Mouse (Mus musculus) midbrain, embryonic 11.5 days (tissue): Measurements from ENCODE around the gene Ebpl. TPM values are rescaled to one million over a fixed set of nuclear protein-coding genes. Genes with fewer than 3 reads are reported as not detected.

Experiments used
- ATAC-seq: fragments of 200-750 bp; cut with Nextera tagmentation; 2 replicates; pipeline ENCODE4 v1.8.0; 2017; ENCODE audit warnings: moderate TSS enrichment, moderate library complexity; ENCODE audit not compliant: low FRiP score
- DNase-seq: peaks from one replicate; pipeline ENCODE4 v3.0.0; 2015; ENCODE audit warnings: low spot score; ENCODE audit errors: missing footprints
- H3K27ac ChIP-seq: fragments of 300-500 bp; sonication (generic); 2 replicates; pipeline ENCODE4 v1.5.1; 2014; ENCODE audit warnings: low read depth, low read length
- H3K27me3 ChIP-seq: fragments of 300-500 bp; sonication (generic); 2 replicates; pipeline ENCODE4 v1.6.1; 2014; ENCODE audit warnings: mild to moderate bottlenecking, low read length, moderate library complexity, mixed read lengths; ENCODE audit not compliant: control insufficient read depth, insufficient read depth
- H3K36me3 ChIP-seq: fragments of 300-500 bp; sonication (generic); 2 replicates; pipeline ENCODE4 v1.6.1; 2014; ENCODE audit warnings: mild to moderate bottlenecking, low read length, moderate library complexity, mixed read lengths; ENCODE audit not compliant: control insufficient read depth, insufficient read depth
- H3K4me1 ChIP-seq: fragments of 300-500 bp; sonication (generic); 2 replicates; pipeline ENCODE4 v1.6.1; 2014; ENCODE audit warnings: low read length; ENCODE audit not compliant: control insufficient read depth, insufficient read depth
- H3K4me2 ChIP-seq: fragments of 300-500 bp; sonication (generic); 2 replicates; pipeline ENCODE4 v1.6.1; 2014; ENCODE audit warnings: mild to moderate bottlenecking, moderate library complexity
- H3K4me3 ChIP-seq: fragments of 300-500 bp; sonication (generic); 2 replicates; pipeline ENCODE4 v1.5.1; 2014; ENCODE audit warnings: low read depth, low read length
- H3K9ac ChIP-seq: fragments of 300-500 bp; sonication (generic); 2 replicates; pipeline ENCODE4 v1.6.1; 2014; ENCODE audit warnings: low read length
- H3K9me3 ChIP-seq: fragments of 300-500 bp; sonication (generic); 2 replicates; pipeline ENCODE4 v1.6.1; 2016; ENCODE audit warnings: low read length; ENCODE audit not compliant: control insufficient read depth
- WGBS: fragments of 180-500 bp; shearing (Covaris S2); extraction: QIAGEN DNeasy Blood & Tissue Kit; methylation state at CpG from one replicate; pipeline ENCODE4 v1.1.7; 2014; 5-methylcytosine and 5-hydroxymethylcytosine counted together
- polyA plus RNA-seq: library from polyadenylated mRNA; unstranded; fragments of >200 nt; fragmentation: Nextera tagmentation; extraction: Ambion mirVana; gene quantifications from 2 replicates; pipeline ENCODE4 v1.2.1, GENCODE M21; 2014

The Ebpl gene
- polyA plus RNA-seq, 1 experiment from 2014 or later = 9.8 TPM

DNA sequence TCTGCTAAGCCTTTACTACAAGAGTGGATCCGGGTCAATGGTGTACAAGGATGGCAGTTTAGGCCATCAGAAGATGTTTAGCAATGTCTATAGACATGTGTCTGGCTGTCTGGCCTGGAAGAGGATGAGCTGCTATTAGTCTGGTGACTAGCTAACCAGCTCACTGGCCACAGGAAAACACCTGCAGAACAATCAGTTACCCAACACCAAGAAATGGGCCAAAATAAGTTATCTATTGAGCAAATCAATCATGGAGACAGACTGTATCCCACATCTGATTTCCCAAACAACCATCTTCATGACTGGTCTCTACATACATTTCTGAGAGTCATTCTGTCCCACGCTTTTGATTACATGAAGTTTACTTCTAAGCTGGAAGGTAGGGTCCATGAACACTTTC is 3.5 kb upstream of the Ebpl start:
- ATAC-seq = no peak
- H3K4me1 ChIP-seq = peaks cover 4% of the 10 kb centered on the region; the same call in 1 of the 2 replicates
- no peaks in the 10 kb centered on the region for H3K27me3 ChIP-seq
- no peak overlapping the region for H3K27ac ChIP-seq
- 92% methylated on average over 2 of the region's 2 CpGs for WGBS
- no peaks in the 10 kb centered on the region; the same call in 1 of the 2 replicates for H3K36me3 ChIP-seq
- no peak overlapping the region for H3K4me2 ChIP-seq
- no peak for DNase-seq
- H3K4me3 ChIP-seq = no peak overlapping the region
- H3K9ac ChIP-seq = no peak overlapping the region
- no peaks in the 10 kb centered on the region for H3K9me3 ChIP-seq

DNA sequence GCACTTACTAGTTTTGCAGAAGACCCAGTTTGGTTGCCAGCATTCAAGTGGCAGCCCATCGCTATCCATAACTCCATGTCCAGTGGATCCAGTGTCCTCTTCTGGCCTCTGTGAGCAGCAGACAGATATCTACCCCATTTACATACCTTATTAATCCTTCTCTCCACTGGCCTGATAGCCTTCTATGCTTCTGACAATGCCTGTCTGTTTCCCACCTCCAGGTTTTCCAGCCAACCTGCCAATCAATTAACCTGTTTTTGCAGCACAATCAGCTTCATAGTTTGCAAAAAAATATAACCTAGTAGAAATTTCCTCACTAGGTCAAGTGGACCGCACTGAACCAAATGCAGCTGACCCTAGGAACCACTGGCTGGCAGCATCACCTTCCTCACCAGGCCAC is 2.0 kb upstream of the Ebpl start:
- Histone ChIP-seq H3K4me2 (no peak overlapping the region), H3K4me1 (peaks cover 4% of the 10 kb centered on the region; the same call in 1 of the 2 replicates), H3K27ac (no peak overlapping the region), H3K9me3 (no peaks in the 10 kb centered on the region), H3K9ac (no peak overlapping the region), H3K27me3 (no peaks in the 10 kb centered on the region), H3K4me3 (no peak overlapping the region), H3K36me3 (no peaks in the 10 kb centered on the region; the same call in 1 of the 2 replicates)
- DNase-seq (no peak), ATAC-seq (no peak)
- 92% methylated on average over 2 of the region's 2 CpGs for whole genome bisulfite sequencing

DNA sequence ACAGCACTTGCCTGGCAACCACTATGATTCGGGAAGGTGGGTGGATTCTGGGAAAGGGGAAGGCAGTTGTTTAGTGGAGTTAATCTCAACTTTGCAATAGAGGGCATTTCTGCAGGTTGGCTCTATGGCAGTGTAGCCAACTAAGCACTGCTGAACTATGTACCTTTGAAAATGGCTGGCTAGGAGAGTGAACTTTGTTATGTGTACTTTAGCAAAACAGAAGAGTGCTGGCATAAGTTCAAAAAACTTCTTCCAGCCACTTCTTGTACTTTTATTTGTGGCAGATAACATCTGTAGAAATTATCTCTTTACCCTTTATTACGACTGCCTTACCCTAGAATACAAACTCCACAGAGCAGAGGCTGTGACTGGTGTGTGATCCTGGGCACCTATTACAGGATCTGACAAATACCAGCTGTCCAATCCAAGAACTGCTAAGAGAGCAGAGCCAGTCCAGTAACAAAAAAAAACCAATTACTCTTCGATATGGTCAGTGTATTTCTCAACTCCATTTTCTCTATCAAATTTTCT is 807 bp upstream of the Ebpl start:
- H3K27me3 ChIP-seq = no peaks in the 10 kb centered on the region
- no peaks in the 10 kb centered on the region for H3K9me3 ChIP-seq
- peak overlapping the region; percentile 43; the same call in 1 of the 2 replicates for H3K4me3 ChIP-seq
- ATAC-seq (no peak), DNase-seq (no peak)
- peak overlapping the region; percentile 64 for H3K9ac ChIP-seq
- peaks cover 4% of the 10 kb centered on the region; the same call in 1 of the 2 replicates for H3K4me1 ChIP-seq
- 67% methylated on average over 3 of the region's 3 CpGs for WGBS
- H3K36me3 ChIP-seq = no peaks in the 10 kb centered on the region
- peak overlapping the region; percentile 42 for H3K4me2 ChIP-seq
- H3K27ac ChIP-seq = no peak overlapping the region

DNA sequence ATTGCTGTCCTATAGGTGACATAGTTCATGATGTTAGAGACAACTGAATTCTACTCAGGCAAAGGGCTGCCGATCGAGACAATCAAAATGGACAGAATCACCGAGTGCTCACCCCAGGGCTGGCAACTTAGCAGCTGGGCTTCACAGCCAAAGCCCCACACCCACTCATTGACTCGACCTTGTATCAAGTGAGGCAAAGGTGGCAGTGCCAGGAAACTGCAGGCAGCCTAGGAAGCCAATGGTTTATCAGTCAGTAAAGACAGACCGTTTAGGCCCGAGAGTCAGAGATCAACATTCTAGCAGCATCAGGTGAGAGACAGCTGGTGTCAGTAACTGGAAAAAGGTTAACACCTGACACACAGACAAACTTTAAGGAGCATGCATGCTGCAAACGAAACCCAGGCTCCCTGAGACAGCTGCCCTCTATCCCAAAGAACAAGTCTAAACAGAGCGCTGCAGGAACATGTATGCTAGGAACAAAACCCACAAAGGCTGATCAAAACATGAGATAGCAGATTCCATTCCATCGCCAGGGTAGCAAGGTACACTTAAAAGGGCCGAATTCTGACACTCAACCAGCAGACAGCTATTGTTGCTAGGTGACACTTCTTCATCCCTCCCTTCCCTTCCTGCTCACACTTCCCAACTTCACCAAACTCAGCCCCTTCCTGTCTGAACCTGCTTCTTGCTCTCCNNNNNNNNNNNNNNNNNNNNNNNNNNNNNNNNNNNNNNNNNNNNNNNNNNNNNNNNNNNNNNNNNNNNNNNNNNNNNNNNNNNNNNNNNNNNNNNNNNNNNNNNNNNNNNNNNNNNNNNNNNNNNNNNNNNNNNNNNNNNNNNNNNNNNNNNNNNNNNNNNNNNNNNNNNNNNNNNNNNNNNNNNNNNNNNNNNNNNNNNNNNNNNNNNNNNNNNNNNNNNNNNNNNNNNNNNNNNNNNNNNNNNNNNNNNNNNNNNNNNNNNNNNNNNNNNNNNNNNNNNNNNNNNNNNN is 5.7 kb downstream of the Ebpl start:
- ATAC-seq = no peak
- no peak for DNase-seq
- H3K9me3 ChIP-seq = no peaks in the 10 kb centered on the region
- H3K4me1 ChIP-seq = no peaks in the 10 kb centered on the region
- H3K27me3 ChIP-seq = no peaks in the 10 kb centered on the region
- H3K4me2 ChIP-seq = no peak overlapping the region
- no peak overlapping the region for H3K27ac ChIP-seq
- H3K4me3 ChIP-seq = no peak overlapping the region
- H3K36me3 ChIP-seq = no peaks in the 10 kb centered on the region
- 81% methylated on average over 10 of the region's 10 CpGs for WGBS
- no peak overlapping the region for H3K9ac ChIP-seq

DNA sequence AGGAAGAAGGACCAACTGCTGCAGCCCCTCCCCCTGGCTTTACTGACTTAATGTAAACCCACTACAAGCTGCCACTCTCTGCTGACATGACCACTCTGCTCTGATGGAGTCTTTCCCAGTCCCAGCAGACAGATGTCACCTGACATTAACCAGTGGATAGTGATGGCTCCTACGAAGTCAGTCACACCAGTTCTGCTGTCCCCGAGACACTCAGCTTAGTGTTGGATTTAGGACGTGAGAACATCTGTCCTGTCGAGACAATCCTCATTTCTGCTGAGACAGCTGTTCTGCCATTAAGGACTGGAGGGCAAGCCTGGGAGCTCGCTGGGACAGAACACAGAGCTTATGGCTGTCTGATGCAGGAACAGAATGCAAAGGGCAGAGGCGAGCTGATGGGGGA is 9.4 kb downstream of the Ebpl start:
- Histone ChIP-seq H3K27ac (no peak overlapping the region), H3K4me3 (no peak overlapping the region), H3K9me3 (no peaks in the 10 kb centered on the region), H3K4me2 (no peak overlapping the region), H3K36me3 (no peaks in the 10 kb centered on the region), H3K9ac (no peak overlapping the region), H3K4me1 (no peaks in the 10 kb centered on the region), H3K27me3 (no peaks in the 10 kb centered on the region)
- DNase-seq (no peak), ATAC-seq (no peak)
- 72% methylated on average over 6 of the region's 6 CpGs for WGBS

DNA sequence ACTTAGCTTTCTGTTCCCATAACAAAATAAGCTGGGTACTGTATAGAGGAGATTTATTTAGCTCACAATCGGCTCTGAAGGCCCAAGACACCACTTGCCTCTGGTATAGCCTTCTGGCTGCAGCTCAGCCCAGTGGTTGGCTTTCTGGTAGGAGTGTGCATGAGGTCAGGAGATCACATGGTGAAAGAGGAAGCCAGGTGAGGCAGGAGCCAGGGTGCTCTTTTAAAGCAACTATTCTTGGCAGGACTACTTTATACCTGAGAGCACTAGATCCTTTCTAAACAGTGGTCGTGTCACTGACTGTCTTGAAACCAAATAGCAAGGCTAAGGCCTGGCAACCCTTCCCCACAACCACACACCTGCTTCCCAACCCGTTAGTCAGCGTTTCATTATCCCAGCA is 10.4 kb downstream of the Ebpl start:
- Histone ChIP-seq H3K4me1 (no peaks in the 10 kb centered on the region), H3K27me3 (no peaks in the 10 kb centered on the region), H3K4me2 (no peak overlapping the region), H3K9me3 (no peaks in the 10 kb centered on the region), H3K9ac (no peak overlapping the region), H3K4me3 (no peak overlapping the region), H3K27ac (no peak overlapping the region), H3K36me3 (no peaks in the 10 kb centered on the region)
- WGBS = 92% methylated on average over 4 of the region's 4 CpGs
- no peak for DNase-seq
- no peak for ATAC-seq

DNA sequence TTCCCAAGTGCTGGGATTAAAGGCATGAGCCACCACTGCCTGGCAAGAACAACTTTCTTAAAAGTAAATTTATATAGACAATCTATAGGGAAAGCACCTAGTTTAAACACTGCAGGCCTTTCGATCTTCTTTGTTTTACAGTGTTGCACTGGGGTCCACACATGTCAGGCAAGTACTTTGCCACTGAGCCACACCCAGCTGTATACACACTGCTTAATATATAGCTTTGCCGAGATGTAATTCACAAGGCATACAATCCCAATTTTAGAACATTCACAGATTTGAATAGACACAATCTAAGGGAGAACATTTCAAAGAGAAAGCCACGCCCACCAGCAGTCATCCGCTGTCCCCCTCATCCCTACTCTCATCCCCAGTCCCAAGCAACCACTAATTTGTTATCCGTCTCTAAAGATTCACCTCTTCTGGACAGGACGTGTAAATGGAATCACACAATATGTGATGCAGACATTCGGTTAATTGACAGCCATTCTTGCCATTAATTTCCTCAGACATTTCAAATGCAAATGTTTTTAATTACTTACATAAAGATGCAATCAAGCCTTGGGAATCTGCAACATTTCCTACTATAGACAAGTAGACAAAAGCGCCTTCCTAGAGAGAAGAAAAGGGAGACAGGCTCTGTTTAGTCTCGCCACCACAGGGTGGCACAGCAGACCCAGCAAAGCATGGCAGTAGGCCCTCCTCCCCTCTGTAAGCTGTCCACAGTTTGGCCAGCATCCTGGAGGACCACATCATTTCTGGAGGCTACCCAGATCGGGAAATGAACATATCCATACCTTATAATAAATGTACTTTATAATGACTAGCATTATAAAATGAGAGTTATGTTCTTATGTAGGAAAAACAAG is 13.2 kb downstream of the Ebpl start:
- WGBS = 80% methylated on average over 10 of the region's 10 CpGs
- Histone ChIP-seq H3K4me3 (no peak overlapping the region), H3K36me3 (no peaks in the 10 kb centered on the region), H3K9me3 (no peaks in the 10 kb centered on the region), H3K4me2 (no peak overlapping the region), H3K9ac (no peak overlapping the region), H3K27ac (no peak overlapping the region), H3K27me3 (no peaks in the 10 kb centered on the region), H3K4me1 (no peaks in the 10 kb centered on the region)
- ATAC-seq (no peak), DNase-seq (no peak)

DNA sequence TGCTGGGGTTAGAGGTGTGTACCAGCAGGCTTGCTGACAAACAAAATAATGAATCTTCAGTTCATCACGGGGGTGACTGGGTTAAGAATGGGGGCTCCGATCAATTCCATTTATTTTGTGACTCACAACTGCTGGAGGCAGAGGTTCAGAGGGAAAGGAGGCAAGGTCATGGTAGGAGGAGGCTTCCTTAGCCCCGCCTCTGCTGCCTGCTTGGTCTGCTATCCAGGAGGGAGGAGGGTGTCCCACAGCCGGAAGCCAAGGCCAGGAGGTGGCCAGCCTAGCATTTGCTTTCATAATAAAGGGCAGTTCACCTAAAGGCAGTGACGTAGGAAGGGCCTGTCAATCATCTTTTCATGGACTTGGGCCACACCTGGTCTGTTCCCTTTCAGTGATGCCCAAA is 15.6 kb downstream of the Ebpl start:
- ATAC-seq (no peak), DNase-seq (no peak)
- no peak overlapping the region for H3K4me2 ChIP-seq
- no peak overlapping the region for H3K9ac ChIP-seq
- no peaks in the 10 kb centered on the region for H3K9me3 ChIP-seq
- H3K4me1 ChIP-seq = peaks cover 7% of the 10 kb centered on the region; the same call in 1 of the 2 replicates
- no peak overlapping the region for H3K27ac ChIP-seq
- H3K27me3 ChIP-seq = no peaks in the 10 kb centered on the region
- H3K36me3 ChIP-seq = no peaks in the 10 kb centered on the region
- 78% methylated on average over 5 of the region's 5 CpGs for WGBS
- H3K4me3 ChIP-seq = no peak overlapping the region
